Mouse (Mus musculus) liver (tissue): Measurements from ENCODE around the gene Wdr81.

Source experiments
- DNase-seq: peaks from one replicate; pipeline ENCODE4 v3.0.0-alpha.2; 2020; ENCODE audit warnings: mixed read lengths

Wdr81 gene

DNA sequence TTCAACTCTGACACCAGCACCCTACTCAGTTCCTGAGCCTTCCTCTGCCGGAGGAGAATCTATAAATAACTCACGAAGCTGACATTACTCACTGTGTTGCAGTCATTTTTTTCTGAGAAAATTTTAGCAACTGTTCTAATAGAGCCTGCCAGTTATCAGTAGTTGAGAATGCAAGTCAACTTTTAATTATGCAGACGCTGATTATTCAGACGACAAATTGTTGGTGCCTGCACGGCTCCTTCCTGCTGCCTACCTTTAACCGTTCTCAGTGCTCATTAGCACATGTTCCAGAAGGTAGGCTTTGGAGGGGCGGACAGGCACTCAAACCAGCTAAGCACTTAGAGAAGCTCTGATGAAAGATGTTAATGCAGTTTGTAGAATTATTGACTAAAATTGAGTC lies 57.1 kb downstream of the Wdr81 start:
- no peak for DNase-seq

DNA sequence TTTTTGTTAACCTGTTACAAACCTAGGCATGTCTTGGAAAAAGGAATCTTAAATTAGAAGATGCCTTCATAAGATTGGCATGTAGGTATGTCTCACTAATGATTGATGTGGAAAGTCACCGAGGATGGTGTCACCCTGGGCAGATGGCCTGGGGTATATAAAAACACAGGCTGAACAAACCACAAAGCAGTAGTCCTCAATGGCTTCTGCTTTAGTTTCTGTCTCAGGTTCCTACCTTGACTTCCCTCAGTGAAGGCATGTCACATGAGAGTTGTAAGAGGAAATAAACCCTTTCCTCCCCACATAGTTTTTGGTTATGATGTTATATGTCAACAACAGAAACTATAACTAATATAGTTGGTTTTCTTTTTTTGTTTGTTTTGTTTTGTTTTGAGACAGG lies 58.9 kb downstream of the Wdr81 start:
- DNase-seq: no peak
